Mouse (Mus musculus) CD4-positive, CD25-positive, alpha-beta regulatory T cell, adult 2 months (primary cell): ENCODE measurements around the gene Axin1.
"Not testable (repeated sequence)": the region's sequence is repeated elsewhere in the genome, so short reads cannot be mapped to it uniquely, and the experiment has no call there.

Experiments used
- DNase-seq: peaks from one replicate; pipeline ENCODE4 v3.0.0-alpha.2; 2012; ENCODE audit warnings: low read depth, low spot score

Gene Axin1

DNA sequence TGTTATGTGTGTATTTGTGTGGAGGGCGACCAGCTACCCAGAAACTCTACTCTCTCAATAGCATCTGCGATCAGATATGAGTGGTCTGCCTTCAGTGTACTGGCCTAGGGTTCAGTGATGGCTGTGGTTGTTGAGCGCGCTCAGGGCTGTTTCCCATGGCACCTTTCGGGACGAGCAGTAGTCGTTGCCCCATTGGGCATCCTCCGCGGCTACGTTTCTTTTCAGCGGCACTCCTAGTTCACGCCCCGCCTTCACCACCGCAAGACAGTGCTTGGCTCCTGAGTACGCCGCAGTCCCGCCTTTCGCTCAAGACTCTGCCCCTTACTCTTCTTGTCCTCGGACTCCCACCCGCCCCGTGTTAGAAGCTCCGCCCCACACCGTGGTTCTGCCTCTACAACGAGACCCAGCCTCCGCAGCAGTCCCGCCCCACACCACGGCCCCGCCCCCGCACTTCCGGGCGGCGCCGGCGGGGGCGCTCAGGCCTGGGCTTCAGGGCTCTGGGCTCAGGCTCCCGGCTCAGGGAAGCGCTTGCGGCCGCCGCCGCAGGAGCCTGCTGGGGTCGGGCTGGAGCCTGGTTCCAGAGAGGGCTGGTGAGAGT, at the start of gene Axin1:
TSS of gene Axin1 (plus strand) at position 450 of the 598 bp plus-strand sequence.
- DNase-seq, result peak; percentile 99

DNA sequence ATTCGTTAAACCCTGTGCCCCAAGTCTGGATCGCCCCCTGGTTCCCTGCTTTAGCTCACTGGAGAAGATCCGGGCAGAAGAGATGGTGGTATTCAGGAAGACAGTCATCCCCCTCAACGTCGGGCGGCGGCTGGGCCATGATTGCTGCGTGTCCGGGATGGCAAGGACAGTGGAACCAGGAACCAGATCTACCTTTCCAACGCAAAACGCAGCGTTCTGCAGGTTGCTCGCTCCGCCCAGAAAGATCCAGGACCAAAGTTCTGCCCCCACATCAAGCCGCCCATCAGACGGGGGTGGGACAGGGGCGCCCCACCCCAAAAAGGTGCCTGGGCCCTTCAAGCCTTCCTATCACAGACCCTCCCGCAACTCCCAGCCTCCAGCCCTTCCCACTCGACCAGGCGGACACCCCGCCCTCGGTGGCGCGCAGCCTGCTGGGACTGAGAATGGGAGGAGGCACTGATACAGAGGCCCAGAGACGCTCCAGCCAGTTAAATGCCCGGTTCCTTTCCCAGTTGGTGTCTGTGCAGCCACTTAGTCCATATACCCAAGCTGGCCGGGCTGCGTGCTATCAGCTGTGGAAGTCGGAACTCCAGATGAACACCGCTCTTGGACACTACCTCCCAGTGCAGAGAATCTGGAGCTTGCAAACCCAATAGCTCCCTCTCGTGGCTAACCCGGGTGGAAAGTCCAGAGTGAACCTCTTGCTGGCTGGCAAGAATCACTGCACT, 48.4 kb upstream of the Axin1 start, which contains the start of gene Decr2:
TSS of gene Decr2 (minus strand) at position 433 of the 728 bp plus-strand sequence.
- DNase-seq, result peak; percentile 92

DNA sequence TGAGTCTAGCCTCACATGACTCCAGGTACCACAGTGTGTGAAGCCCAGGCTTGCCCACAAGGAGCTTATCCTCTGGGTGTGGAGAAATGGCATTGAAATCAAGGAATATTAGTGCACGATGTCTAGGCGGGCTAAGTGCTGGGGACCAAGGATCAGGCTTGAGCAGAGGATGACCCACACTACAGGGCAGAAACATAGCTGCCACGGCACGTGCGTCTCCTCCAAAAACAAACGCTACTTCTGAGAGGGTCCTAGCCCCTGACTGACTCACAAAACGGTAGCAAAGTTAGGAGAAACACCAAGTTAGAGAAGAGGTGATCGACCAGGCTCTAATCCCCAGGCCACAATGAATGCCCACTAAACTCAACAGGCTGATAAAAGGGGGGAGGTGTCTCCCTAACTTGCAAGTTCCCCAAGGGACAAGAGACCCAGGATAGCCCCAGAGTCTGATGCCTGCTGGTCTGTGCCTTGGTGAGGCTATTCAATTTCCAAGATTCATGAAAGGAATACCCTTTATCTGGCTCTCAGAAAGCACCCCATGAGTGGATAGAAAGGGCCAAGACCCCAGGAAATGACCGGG, 43.9 kb upstream of the Axin1 start:
- no peak for DNase-seq

DNA sequence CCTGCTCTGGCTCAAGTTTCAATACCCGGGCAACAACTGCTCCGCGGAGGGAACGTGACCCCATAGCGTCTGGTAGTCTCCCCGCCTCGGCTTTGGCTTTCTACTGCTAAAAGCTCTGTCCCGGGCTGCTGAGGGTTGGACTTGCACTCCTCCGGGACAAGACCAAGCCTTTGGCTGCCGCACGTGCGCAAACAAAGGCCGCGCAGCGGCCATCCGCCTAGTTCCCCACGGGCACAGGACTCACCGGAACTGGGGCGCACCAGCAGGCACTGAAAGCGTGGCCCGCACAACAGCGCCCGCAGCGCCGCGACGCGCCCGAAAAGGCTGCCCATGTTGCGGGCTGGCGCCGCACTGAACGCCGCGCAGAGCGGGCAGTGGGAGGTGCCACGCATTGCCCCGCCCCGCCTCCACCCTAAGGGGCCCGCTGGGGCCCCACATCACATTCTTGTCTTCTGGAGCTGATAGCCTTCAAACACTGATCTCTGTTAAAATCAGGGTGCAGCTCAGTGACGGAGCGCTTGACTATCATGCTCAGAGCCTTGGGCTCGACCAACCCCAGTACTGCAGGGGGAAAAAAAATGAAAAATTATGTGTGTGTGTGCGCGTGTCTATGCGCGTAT, 43.3 kb upstream of the Axin1 start, which contains the start of gene Nme4:
TSS of gene Nme4 (minus strand) at position 482 of the 620 bp plus-strand sequence.
- peak; percentile 62 for DNase-seq

DNA sequence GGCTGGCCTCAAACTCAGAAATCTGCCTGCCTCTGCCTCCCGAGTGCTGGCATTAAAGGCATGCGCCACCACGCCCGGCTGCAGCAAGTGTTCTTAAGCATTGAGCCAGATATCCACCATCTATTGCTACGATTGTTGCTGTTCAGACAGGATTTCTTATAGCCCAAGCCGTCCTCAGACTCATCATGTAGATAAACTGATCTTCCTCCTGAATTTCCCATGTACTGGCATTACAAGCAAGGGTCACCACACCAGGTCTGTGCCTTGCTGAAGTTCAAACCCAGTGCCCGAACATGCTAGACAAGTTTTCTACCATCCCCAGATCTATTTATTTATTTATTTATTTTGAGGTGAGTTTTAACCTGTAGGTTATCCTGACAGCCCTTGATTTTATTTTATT, 40.0 kb upstream of the Axin1 start:
- no peak for DNase-seq

DNA sequence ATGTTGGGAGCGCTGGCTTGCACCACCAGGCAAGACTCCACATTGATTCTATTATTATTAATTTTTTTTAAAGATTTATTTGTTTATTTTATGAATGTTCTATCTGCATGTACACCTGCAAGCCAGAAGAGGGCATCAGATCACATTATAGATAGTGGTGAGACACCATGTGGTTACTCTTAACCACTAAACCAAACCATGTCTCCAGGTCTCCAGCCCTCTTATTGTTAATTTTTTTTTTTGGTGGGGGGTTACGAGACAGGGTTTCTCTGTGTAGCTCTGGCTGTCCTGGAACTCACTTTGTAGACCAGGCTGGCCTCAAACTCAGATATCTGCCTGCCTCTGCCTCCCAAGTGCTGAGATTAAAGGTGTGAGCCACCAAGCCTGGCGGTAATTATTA, 39.2 kb upstream of the Axin1 start:
- DNase-seq, result peak; percentile 60

DNA sequence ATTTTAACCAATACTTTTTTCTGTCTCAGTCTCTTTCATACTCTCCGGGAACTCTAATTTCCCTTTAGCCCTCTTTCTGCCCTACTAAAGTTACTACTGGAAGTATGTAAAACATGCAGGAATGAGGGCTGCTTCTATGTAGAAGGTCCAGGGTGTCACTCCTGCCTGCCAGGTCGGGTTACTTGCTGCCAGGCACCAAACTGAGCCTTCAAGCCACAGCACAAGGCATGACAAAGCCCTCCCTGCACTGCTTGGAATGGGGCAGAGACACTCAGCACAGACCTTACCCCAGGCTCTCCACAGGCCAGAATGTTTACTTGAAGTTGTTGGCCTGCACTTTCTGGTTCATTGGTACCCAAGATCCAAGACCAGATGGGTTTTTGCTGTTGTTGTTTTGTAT, 38.3 kb upstream of the Axin1 start:
- no peak for DNase-seq

DNA sequence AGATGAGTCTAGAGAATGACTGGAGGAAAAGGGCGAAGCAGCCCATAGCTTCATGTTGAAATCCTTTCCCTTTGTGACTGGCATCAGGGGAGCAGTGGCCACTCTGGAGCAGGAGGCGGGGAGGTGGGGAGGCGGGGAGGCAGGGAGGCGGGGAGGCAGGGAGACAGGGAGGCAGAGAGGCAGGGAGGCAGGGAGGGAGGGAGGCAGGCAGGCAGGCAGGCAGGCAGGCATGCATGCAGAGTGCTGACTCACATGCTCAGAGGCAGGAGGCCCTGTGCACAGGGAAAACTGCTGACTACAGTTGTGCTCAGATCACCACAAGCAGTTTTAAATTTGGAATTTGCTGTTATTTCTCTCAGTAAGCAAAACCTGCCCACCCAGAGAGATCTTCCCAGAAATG, 37.0 kb upstream of the Axin1 start:
- DNase-seq, result no peak

DNA sequence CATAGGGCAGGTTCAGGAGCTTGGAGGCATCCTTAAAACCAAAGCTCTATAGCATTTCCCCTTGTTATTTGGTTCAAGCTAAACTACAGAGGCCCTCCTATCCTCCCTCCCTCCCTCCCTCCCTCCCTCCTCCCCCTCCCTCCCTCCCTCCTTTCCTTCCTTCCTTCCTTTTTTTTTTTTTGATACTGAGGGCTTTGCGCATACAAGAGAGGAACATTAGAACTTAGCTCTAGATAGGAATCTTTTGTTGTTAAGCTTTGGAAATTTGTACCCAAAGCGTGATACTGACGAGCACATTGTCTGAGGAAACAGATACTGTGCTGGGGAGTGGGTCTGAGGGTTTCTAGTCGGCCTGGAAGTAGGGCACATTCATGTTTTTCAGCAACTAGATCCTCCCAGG, 32.9 kb upstream of the Axin1 start:
- DNase-seq, result no peak

DNA sequence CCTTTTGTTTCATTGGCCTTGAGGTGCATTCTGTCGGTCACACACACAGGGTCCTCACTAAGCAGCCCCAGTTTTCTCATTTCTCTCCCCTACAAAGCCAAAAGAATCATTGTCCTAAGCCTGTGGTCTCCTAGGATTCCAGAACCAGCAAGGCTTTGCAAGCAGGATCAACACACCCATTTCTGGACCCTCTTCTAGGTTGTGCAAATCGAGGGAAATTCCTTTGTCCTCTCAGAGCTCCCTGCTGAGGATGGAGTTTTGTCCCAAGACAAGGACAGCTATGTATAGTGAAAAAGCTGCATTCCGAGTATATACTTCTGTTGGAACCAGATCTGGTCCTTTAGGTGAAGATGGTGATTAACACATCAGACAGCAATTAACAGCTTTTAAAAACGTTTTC, 28.3 kb upstream of the Axin1 start:
- no peak for DNase-seq

DNA sequence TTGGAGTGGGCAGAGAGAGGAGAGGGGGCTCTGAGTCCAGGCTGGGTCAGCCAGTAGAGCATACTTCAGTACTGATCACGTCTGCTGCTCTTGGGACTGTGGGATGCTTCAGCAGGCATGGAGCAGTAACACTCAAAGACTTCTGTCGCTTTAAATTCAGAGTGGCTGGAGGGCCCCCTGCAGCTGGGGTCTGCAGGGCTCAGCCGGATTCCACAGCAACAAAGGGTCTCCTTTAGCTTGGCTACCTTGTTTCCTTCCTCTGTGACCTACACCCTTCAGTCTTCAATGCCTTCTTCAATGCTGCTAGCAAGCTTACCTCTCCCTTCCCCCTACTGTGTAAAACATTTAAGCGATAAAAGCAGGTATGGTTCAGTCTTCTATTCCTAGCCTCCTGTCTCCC, 27.5 kb upstream of the Axin1 start:
- no peak for DNase-seq

DNA sequence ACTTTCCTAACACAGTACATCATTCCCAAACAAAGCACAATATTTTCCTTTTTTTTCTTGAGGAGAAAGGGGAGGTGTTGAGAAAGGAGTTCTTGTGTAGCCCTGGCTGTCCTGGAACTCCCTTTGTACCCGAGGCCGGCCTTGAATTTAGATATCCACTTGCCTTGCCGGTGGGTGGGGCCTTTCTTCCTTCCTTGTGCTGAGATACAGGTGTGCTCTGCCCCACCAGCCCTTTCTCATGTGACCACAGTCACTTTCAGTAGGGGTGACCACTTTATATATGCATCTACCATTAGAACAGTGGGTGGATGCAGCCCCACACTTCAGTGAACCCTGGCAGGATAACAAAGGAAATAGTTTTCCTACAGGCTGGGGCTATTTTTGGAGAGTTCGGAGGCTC, 26.8 kb upstream of the Axin1 start:
- no peak for DNase-seq

DNA sequence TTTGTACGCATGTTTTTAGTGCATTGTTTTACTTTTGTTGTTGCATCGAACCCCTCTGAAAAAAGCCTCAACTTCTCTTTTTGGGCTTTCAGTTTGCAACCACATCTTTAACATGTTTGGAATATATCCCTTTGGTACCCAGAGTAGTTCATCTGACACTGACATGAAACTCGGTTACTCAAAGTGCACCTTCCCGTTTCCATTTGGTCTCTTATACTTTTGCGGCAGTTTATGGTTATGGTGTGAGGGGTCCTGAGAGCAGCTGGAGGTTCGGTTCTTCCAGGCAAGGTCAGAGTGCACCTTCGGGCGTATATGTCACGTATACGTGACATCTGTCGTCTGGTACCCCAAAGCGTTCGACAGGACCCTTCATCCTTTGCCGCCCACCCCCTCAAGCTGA, 25.7 kb upstream of the Axin1 start:
- DNase-seq, result no peak

DNA sequence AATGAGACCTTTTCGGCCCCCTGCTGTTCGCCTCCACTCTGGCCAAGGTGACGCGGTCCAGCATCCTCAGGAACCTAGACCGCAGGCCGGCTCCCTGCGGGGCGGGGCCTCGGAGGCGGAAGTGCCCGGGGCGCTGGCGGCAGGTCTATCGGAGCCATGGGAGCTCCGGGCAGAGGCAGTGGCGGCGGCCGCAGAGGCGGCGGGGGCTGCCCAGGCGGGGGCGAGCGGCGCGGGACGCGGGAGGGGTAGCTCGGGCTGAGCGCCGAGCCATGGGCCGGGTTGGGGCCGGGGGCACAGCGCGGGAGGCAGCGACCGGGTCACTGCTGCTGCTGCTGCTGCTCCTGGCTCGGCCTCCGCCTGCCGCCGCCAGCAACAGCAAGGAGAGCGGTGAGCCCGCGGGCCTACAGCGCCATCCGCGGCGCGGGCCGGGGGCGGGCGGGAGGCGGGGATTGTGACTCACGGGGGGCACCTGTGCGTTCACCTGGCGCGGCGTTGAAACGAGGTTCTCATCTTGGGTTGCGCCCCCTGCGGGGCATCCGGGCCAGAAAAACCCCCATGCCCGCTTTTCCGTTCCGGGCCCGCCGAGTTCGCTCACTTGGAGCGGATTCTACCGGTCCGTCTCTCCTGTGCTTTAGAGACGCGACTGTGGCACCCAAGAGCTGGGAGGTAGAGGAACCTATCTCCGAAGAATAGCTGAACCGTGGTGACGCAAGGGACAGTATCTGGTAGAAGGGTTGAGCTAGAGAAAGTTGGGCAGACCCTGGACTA, 25.1 kb upstream of the Axin1 start, which contains the start of gene Tmem8:
TSS of gene Tmem8 (plus strand) at position 119 of the 768 bp plus-strand sequence.
- peak; percentile 85 for DNase-seq

DNA sequence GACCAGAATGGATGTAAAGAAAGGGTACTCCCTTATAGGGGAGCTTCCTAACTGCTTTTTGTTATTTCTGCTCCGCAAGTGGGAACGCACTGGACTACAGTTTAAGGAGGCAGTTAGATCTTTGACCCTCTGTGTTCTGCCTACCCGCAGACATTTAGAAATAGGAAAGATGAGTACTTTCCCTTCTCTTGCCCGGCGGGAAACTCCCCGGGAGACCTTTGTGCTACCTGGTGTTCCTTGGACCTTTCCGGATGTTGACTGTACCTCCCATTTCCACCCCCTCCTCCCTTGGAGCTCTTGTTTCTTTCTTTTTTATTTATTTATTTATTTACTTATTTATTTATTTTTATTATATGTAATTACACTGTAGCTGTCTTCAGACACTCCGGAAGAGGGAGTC, 24.4 kb upstream of the Axin1 start:
- DNase-seq, result no peak

DNA sequence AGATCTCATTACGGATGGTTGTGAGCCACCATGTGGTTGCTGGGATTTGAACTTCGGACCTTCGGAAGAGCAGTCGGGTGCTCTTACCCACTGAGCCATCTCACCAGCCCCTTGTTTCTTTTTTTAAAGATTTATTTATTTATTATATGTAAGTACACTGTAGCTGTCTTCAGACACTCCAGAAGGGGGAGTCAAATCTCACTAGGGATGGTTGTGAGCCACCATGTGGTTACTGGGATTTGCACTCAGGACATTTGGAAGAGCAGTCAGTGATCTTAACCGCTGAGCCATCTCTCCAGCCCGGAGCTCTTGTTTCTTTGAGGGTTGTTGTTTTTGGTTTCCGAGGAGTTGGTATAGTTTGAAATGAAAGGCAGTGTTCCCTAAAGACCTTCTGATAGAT, 24.0 kb upstream of the Axin1 start:
- DNase-seq, result not testable (repeated sequence)

DNA sequence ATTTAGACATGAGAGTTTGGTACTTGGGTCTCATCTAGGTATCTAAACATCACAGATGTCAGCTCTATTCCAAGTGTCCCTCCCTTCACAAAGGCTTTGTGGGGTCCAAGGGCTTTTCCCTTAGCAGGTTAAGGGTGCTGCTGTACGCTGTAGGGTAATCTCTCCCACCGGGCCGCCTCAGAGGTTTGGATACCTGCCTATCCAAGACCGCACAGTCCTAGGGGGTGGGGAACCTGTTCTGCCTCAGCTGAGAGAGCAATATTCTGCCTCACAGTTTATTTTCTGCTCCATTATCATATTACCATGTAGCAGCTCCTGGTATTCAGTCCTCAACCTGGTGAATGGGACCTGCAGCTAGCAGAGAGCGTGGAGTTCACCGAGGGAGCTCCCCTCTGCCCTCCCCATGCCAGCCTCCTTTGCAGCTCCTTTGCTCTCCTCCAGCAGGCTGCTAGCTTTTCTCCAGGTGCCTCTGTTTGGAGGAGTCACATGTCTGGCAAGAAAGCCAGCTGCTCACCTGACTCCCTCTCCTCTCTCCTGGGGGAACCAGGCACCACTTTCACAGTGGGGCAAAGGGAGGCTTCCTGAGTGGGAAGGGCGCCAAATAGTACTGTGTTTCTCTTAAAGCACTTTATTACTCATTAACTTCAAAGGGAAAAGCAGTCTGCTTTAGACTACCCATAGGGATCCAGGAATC, 23.1 kb upstream of the Axin1 start:
- no peak for DNase-seq

DNA sequence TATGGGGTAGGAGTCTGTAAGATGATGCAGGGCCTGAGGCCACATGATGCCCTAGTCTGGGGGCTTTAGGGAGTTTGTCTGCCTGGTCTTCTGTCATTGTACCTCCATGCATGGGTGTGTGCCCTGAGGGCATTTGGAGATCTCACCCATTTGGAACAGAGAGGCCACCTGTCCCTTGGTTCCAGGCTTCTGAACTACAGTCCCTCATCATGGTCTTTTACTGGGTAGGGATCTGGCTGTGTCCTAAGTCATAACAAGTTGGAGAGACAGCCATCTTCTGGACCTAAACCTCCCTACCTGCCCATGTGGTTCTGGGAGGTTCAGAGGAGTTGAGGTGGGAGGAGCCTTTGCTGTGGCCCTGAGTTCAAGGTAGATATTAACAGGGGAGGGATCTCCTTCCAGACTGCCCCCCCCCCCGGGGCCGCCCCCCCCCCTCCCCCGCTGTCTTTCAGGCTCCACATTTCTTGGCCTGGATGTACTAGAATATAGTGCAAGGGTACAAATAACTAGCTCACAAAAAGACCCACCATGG, 22.5 kb upstream of the Axin1 start:
- no peak for DNase-seq

DNA sequence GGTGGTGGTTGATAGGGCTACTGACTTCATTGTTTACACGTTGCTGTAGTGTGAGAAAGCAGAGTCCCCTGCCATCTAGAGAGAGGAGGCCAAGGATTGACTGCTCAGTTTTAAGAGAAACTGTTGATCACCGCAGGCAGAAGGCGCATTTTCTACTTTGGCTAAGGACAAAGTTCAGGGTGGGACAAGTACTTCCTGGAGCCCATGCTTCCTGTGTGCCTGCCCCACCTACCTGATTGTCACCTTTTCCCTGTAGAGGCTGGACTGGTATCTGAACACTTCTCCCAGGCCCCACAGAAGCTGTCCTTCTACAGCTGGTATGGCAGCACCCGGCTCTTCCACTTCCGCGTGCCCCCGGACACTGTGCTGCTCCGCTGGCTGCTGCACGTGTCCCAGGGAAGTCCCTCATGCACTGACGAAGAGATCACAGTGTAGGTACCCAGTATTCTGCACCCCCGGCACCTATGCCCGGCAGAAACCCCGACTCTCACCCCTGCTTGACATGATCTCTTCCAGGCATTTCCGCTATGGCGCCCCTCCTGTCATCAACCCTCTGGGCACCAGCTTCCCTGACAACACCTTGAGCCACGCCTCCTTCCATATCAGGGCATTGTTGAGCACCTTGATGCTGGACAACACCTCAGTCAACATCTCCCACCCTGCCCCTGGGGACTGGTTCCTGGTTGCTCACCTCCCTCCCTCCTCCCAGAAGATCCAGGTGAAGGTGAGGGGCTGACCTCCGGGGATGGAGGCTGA, 21.8 kb upstream of the Axin1 start:
- DNase-seq, result no peak
